Mouse (Mus musculus) spleen, postnatal 10 days (tissue): ENCODE measurements around the gene Ddrgk1.
A peak's percentile ranks its signal among the peaks of the same experiment; 100 is the strongest.
"Not testable (repeated sequence)": the region's sequence is repeated elsewhere in the genome, so short reads cannot be mapped to it uniquely, and the experiment has no call there.

ENCODE experiments used
- DNase-seq, 2 experiments: peaks; one replicate each; pipeline ENCODE4 v3.0.0; 2021 to 2022; ENCODE audit warnings: low spot score in 2 of 2

Ddrgk1 gene

DNA sequence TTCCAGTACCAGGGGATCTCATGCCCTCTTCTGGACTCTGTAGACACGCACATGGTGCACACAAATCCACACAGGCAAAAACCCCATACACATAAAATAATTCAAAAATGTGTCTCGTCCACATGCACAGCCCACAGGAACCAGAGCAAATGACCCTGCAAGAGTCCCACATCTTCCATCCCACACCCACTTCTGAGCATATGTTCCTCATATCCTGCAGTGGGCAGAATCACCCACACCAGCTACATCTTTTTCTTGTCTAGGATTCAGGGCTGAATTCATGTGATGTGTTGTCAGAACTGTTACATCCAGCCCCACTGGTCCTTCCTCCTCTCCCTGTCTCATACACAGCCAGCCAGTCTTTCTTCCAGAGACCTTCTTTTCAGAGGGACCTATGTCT lies 11.2 kb downstream of the Ddrgk1 start:
- no peak for DNase-seq

DNA sequence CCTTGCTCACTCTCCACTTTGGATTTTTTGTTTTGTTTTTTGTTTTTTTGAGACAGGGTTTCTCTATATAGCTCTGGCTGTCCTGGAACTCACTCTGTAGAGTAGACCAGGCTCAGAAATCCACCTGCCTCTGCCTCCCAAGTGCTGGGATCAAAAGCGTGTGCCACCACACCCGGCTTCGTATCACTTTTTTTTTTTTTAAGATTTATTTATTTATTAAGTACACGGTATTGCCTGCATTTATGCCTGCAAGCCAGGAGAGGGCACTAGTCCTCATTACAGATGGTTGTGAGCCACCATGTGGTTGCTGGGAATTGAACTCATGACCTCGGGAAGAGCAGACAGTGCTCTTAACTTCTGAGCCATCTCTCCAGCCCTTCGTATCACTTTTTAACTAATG lies 15.4 kb downstream of the Ddrgk1 start:
- DNase-seq: not testable (repeated sequence)

DNA sequence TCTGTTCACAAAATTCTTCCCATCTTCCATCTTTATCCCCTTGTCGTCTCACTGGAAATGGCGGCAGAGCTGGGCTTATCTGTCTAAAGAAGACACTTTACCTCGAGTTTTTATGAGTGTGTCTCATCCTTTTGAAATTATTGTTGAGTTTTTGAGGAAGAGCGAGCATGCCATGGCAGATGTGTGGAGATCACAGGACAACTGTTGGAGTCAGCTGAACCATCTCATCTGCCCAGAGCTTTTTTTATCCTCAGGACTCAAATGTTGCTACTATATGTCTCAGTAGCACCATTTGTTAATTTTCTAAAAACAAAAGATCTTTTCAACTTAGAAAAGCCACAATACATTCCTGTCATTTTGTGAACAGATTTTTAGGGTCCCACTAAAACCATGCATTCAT lies 19.3 kb downstream of the Ddrgk1 start:
- DNase-seq: no peak

DNA sequence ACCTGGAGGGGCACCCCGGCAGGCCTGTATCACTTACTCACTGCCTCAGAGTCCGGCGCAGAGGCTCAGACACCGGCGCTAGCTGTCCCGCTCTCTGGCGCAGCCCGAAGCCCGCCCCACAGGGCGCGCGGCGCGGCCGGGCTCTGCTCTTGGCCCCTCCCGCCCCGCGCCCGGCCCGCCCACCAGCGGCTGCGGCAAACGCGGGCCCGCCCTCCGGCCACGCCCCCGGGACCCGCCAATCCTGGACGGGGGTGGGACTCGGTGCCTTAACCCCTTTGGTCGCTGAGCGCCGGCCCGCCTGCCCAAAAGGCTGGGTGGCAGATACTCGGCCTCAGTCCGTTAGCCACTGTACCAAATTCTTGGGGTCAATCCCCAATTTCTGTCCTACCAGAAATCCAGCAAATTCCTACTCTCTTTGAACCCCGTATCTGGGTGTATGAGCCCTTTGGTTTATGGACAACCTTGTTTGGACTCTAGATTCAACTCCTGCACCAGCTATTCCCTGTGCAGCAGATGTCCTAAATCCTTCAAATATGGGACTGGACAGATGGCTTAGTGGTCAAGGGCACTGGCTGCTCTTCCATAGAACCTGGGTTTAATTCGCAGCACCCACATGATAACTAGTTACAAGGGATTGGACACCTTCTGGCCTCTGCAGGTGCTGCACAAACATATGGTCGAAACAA lies 21.6 kb downstream of the Ddrgk1 start, which contains the start of gene Lzts3:
TSS of gene Lzts3 (minus strand) at position 120 of the 686 bp plus-strand sequence.
- peak; percentile 89 to 95 for DNase-seq

DNA sequence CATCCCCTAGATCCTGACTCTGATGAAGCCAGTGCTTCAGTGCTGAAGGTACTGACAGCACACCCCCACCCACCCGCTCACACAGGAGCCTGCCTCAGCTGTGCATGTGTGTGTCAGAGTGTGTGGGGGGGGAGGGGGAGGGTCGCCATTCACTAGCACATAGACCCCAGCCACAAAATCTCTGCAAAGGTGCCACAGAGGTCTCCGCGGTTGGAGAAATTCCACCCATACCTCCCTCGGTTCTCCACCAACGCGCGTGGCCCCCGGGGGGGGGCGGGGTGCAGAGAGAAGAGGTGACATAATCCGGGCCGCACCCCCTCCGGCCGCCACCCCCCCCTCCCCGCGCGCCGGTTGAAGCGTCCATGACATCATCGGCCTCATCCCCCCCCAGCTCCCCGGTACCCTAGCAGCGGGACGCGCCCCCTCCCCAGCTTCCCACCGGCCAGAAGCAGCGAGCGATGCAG lies 22.2 kb downstream of the Ddrgk1 start:
- no peak for DNase-seq

DNA sequence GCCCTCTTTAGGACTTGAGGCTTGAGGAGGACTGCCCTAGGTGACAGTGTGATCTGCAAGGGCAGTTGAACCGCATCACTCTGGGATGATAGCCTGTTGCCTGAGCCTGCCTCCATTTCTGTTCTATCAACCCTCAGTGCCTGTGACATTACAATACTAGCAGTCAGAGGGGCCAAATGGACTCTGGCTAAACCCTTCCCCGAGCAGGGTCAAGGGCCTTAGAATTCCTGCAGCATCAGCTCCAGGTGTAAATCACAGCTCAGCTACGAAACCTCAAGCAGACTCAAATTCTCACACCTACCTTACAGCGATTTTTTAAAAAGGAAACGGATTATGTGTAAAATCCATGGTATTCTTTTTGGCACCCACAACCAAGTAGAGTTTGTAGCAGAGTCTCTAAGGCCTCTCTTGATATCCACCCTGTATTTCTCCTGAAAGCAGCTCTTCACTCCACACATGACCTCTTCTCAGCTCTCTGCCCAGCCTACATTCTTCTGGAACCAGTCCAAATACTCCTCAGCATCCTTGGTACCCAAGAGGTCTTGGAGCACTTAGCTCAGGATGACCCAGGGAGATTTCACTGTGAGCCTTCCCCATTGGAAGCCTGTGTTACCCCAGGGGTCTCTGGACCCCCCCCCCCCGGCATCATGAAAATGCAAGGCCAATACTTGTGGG lies 23.0 kb downstream of the Ddrgk1 start:
- DNase-seq: no peak

DNA sequence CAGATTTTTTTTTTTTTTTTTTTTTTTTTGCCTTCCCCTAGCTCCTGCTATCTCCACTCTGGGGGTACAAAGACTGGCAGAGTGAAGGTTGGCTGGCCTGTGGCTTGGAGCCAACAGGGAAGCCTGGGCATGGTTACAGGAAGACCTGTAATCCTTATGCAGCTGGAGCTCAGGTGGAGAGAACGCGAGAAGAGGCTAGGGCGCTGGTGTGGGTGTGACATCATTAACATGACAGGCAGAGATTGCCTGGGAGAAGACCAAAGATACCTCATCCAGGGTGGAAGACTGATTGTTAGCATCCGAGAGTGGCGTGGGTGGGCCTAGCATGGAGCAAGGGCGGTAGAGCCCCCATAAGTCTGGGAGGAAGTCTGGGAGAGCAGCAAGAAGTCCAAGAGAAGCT lies 25.2 kb downstream of the Ddrgk1 start:
- no peak for DNase-seq

DNA sequence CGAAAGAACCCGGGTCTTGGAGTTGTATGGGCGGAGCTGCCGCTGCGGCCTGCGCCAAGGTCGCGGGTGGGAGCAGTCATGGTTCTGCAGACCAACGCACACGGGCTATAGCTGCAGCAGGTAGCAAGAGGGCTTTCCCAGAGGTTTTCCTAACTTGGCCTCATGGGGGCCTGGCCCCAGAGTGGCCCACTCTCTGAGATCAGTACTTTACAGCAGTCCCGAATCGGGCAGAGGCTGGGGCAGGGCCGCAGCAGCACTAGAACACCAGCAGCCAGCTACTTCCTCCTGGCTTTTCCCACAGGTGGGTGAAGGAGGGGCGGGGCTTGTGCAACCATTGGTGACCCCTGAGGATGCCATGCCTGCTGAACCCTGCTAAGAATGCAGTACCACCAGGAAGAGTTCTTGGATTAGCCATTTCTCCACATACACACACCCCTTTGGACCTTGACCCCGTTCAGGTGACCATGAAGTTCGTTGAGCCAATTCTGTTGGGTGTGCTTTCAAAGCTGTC lies 26.3 kb downstream of the Ddrgk1 start:
- DNase-seq: no peak

DNA sequence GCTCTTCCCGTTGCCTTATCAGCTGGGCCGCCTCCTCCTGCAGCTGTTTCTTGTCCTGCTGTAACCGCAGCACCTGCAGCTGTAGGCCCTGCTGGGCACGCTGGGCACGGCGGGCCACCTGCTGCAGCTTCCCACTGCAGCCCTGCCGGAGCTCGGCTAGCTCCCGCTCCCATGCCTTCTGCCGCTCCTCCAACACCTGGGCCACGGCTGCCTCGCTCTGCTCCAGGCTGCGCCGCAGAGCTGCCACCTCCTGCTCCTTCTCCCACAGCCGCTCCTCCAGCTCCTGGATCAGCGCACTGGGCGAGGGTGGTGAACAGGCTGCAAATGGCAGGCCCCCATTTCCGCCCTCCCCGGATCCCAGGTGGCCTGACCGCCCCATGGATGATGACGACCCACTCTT lies 28.6 kb downstream of the Ddrgk1 start:
- DNase-seq: peak in 1 of 2 experiments; percentile 56

DNA sequence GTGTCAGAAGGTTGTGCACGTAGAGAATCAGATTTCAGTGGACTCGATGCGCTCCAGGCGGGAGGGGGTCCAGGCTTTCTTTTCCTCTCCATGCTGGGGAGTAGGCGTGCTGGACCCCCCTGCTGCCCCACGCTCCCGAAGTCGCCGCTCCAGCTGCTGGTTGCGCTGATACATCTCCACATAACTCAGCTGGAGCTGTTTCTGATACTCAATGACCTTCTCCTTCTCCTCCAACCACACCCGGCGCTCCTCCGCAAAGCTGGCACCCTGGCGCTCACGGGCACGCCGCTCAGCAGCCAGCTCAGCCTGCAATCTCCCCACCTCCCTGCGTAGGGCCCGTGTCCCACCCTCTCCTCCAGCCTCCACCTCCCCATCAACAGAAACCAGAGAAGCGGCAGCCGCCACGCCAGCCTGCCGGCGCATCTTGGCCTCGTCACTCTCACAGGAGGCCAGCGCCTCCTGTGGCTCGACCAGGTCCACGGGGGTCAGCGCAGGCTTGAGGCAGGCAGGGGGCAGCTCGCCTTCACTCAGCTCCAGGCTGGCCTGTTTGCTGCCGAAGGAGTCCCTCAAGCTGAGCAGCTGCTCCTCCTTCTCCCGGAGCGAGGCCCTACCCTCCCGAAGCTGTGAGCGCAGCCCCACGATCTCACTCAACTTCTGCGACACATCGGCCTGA lies 29.6 kb downstream of the Ddrgk1 start:
- DNase-seq: peak in 1 of 2 experiments; percentile 42

DNA sequence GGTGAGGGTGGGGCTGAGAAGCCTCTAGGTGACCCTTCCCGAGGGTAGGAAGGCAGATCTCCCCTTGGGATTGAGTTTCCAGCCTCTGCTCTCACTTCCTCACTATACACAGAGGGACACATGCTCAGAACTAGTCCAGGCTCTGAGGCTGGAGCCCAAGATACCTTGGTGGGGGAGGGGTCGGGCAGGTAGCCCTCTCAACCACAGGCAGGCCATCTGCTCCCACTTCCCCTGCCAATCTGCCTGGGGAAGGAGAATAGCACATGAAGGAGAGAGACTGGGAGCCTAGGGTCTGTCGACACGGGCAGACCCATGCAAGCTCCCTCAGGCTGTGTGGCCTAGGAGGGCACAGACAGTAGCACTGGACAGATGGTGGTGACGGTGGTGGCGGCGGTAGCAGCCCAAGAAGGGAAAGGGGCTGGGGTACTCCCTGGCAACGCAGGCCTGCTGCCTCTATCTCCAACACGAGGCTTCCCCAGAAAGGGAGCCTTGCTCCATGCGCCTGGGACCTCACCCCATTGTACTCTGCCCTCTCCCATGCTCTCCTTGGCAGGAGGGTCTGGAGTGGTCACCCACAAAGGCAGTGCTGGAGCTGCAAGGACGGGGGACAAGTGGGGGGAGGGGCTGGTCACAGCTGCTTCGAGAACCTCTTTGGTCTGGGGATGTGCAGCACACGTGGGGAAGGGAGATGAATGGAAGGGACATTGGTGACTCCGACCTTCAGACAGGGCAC lies 30.3 kb downstream of the Ddrgk1 start:
- no peak for DNase-seq

DNA sequence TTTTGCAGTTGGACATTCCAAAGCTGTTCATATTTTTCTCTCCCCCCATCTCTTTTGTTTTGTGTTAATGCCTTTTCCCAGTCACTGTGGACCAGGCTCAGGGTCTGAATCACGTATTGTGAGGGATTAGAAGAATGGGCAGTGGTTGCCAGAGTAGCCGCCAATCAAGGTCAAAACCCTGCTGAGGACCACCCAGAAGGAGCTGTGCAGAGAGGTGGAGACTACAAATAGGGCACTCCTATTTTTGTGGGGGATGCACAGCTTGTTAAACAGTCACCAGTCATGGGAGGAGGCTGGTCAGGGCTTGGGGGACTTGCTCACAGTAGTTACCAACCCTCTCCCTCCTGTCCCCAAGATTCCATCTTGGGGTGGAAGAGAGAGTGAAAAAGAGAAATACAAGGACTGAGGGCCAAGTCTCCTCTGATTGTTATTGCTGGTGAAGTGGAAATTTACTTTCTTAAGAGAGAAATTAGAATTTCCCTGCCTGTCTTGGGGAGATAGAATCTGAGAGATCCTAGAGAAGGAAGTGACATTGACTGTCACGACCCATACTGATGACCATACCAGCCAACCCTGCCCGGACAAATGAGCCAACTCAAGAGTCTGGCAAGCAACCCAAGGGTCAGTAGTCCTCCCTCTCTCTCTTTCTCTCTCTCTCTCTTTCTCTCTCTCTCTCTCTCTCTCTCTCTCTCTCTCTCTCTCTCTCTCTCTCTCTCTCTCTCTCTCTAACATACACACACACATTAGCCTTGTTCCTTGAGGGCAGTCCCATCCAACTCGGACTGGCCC lies 31.4 kb downstream of the Ddrgk1 start:
- DNase-seq: no peak

DNA sequence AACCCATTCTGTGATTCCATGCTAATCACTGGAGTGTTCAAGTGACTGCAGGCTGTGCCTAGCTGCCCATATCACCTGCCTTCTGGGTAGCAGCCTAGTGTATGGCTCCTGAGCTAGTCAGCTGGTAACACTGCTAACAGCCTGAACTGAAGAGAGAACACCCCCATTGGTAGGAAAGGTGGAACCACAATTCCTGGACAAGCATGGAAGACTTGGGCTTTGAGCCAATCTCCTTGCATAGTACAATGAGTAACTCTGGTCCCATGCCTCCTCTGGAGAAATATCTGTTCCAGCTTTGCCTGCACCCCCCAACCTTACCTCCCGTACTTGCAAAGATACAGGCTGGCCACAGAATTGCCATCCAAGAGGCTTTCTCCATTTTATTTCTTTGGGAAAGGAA lies 32.0 kb downstream of the Ddrgk1 start:
- DNase-seq: no peak

DNA sequence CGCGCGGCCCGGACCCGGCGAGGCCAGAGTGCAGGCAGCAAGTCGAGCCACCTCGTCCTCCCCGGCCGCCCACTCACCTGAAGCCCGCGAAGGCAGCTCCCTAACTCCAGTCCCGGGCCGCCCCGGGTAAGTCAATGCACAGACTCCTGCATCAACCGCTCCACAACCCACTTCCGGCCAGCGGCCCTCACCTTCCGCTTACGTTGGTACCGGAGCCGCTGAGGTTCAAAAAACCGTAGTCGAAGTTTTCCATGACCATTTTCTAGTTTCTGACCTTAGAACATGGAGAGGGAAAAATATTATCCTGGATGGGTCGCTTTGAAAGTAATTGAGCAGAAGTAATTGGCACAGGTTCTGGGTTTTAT lies 34.6 kb downstream of the Ddrgk1 start, which contains the start of the genes Fastkd5 and Ubox5:
TSS of gene Fastkd5 (minus strand) at position 189 of the 365 bp plus-strand sequence.
TSS of gene Ubox5 (minus strand) at position 200 of the 365 bp plus-strand sequence.
- peak; percentile 93 to 94 for DNase-seq

DNA sequence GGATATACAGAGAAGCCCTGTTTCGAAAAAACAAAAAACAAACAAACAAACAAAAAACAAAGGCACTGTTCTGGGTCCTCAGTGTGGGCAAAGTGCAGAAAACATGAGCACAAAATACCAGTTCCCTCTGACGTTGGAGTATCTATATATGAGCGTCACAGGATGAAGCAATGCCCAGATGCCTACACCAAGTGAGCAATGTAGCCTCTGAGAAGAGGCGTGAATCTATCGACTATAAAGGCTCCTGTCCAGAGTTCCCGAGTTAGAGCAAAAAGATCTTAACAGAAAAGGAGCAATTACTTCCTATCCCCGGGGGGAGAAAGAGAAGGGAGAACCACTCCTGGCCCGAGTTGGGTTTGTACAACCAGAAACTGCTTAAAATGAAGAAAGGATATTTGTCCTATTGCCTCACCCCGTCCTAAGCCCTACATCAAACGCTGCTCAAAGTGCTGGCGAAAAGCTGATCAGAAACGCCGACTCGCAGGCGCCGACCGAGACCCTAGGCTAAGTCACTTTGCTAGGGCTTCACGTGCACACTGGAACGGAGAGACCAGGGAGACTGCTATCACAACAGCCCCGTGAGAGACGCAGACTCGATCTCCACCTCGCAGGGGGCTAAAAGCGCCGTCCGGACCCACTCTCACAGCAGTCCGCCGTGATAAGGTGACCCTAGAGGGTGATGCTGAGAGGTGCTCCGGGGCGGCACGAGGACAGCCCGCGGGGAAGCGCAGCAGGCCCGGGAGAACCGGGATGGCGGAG lies 35.2 kb downstream of the Ddrgk1 start:
- no peak for DNase-seq

DNA sequence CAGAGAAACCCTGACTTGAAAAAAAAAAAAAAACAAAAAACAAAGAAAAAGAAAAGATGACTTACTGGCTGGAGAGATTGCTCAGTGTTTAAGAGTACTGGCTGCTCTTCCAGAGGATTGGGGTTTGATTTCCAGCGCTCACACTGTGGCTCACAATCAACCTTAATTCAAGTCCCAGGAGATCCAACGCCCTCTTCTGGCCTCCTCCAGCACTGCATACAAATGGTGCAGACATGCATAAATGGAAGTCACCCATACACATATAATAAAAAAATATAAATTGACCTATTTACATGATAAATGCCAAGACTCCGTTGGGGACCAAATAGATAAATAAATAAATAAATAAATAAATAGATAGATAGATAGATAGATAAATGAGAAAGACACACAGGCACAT lies 36.0 kb downstream of the Ddrgk1 start:
- peak in 1 of 2 experiments; percentile 59 for DNase-seq

DNA sequence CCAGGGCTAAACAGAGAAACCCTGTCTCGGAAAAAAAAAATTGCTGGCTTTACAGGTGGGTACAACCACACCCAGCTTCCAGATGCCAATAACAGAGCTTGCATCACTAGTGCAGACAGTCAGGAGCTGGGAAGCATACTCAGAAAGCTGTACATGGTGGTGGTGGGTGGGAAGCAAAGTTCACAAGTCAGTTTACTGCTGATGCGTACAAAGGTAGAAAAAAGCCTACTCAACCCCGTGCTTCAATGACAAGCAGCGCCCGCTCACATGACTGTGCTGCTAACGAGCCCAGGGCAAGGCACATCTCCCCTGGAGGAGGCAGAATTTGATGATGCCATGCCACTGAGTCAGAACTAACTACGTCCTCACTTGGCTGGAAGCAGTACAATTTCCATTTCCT lies 45.5 kb downstream of the Ddrgk1 start:
- no peak for DNase-seq

DNA sequence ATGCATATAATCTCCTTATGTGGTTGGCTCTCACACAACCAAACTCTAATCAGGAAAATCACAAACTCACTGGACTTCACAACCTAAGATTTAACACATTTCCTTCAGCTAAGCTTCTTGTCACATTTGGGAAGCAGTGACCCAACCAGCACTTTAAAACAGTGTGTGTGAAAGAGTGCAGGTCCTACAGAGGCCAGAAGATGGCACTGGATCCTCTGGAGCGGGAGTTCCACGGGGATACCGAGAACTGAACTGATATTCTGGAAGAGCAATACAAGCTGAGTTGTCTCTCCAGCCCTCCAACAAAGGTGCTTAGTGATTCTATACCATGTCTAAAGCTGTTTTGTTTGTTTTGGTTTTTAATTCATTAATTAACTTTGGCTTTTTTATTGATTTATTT lies 51.4 kb downstream of the Ddrgk1 start:
- DNase-seq: peak in 1 of 2 experiments; percentile 42
